Mouse (Mus musculus): ENCODE measurements around the gene Hus1b. TPM values are rescaled to one million over a fixed set of nuclear protein-coding genes. Genes with fewer than 3 reads are reported as not detected.

The Hus1b gene
- total and polyA plus RNA-seq, 2 experiments, result 0.07 to 0.55 TPM

- H3K4me3 ChIP-seq (ENCODE audit: insufficient read depth, low read depth, low read length), result no peak overlapping the region
- no peaks in the 10 kb centered on the region for H3K4me1 ChIP-seq (ENCODE audit: control insufficient read depth, insufficient read depth, low read length)
- no peak overlapping the region for H3K9ac ChIP-seq (ENCODE audit: low read depth, low read length)
- no peak for DNase-seq (ENCODE audit: extremely low read depth, low read depth, low spot score)
- H3K27me3 ChIP-seq (ENCODE audit: control insufficient read depth, insufficient read depth, low read length), result no peaks in the 10 kb centered on the region
- no peak for TF ChIP-seq POLR2A (IDR thresholded peaks at IDR 0.05; ENCODE audit: extremely low read depth, insufficient read depth, low read length)
- no peak for TF ChIP-seq CTCF (IDR thresholded peaks at IDR 0.05; ENCODE audit: low read depth, low read length)
- no peak overlapping the region for H3K27ac ChIP-seq (replicated peaks; ENCODE audit: insufficient read depth, low read depth, low read length)
- peaks cover 8% of the 10 kb centered on the region; the same call in 1 of the 2 replicates for H3K79me2 ChIP-seq (ENCODE audit: control insufficient read depth, insufficient read depth, low read length)
- WGBS, result 95% methylated on average over 9 of the region's 9 CpGs
- no peaks in the 10 kb centered on the region for H3K36me3 ChIP-seq (ENCODE audit: control insufficient read depth, insufficient read depth, low read length)
Observed at GRCm38 (mm10) chr13:30949181-30949580, 1.6 kb upstream of the Hus1b start.

- Histone ChIP-seq H3K4me1 (ENCODE audit: control insufficient read depth, insufficient read depth, low read length) (no peaks in the 10 kb centered on the region), H3K27me3 (ENCODE audit: control insufficient read depth, insufficient read depth, low read length) (no peaks in the 10 kb centered on the region), H3K27ac (replicated peaks; ENCODE audit: insufficient read depth, low read depth, low read length) (no peak overlapping the region), H3K4me3 (ENCODE audit: insufficient read depth, low read depth, low read length) (no peak overlapping the region), H3K79me2 (ENCODE audit: control insufficient read depth, insufficient read depth, low read length) (peaks cover 8% of the 10 kb centered on the region; the same call in 1 of the 2 replicates), H3K36me3 (ENCODE audit: control insufficient read depth, insufficient read depth, low read length) (no peaks in the 10 kb centered on the region), H3K9ac (ENCODE audit: low read depth, low read length) (no peak overlapping the region)
- TF ChIP-seq CTCF (IDR thresholded peaks at IDR 0.05; ENCODE audit: low read depth, low read length) (no peak), POLR2A (IDR thresholded peaks at IDR 0.05; ENCODE audit: extremely low read depth, insufficient read depth, low read length) (no peak)
- no peak for DNase-seq (ENCODE audit: extremely low read depth, low read depth, low spot score)
- WGBS, result 92% methylated on average over 15 of the region's 15 CpGs
Observed at GRCm38 (mm10) chr13:30947129-30947528, 430 bp downstream of the Hus1b start.

DNA sequence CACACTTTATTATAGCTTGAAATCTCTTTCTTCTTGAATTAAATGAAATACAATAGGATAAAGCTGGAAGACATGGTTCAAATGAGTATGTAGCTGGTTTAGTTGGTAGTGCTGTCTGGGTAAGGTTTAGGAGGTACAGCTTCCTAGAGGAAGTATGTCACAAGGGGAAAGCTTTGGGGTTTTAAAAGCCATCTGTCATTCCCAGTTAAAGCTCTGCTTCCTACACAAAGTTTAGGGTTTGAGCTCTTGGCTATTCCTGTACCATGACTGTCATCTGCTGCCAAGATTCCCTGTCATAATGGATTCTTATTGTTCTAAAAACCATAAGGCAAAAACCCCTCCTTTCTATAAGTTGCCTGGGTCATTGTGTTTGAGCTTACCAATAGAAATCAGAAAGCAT is 1.8 kb downstream of the Hus1b start:
- Histone ChIP-seq H3K27ac (replicated peaks; ENCODE audit: insufficient read depth, low read depth, low read length) (no peak overlapping the region), H3K4me1 (ENCODE audit: control insufficient read depth, insufficient read depth, low read length) (no peaks in the 10 kb centered on the region)
- TF ChIP-seq POLR2A (IDR thresholded peaks at IDR 0.05; ENCODE audit: extremely low read depth, insufficient read depth, low read length) (no peak), CTCF (IDR thresholded peaks at IDR 0.05; ENCODE audit: low read depth, low read length) (no peak)

DNA sequence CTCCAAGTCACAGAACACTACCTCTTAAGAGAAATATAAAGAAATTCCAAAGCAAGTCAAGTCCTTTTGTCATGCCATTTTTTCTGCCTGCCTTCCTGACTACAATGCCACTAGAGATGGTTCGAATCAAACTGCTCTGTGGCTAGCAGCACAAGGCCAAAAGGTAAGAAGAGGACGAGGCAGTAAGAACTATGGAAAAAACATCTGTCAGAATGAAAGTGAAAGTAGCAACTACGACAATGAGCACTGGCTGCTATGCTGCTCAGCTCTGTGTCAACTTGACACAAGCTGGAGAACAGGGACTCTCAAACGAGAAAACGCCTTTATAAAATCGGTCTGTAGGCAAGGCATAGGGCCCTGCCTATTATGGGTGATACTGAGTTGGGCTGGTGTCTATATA is 14.6 kb downstream of the Hus1b start:
- Histone ChIP-seq H3K27ac (replicated peaks; ENCODE audit: insufficient read depth, low read depth, low read length) (no peak overlapping the region), H3K79me2 (ENCODE audit: control insufficient read depth, insufficient read depth, low read length) (no peaks in the 10 kb centered on the region; the same call in 1 of the 2 replicates), H3K9ac (ENCODE audit: low read depth, low read length) (no peak overlapping the region), H3K4me1 (ENCODE audit: control insufficient read depth, insufficient read depth, low read length) (no peaks in the 10 kb centered on the region), H3K27me3 (ENCODE audit: control insufficient read depth, insufficient read depth, low read length) (no peaks in the 10 kb centered on the region), H3K4me3 (ENCODE audit: insufficient read depth, low read depth, low read length) (no peak overlapping the region), H3K36me3 (ENCODE audit: control insufficient read depth, insufficient read depth, low read length) (peaks cover 4% of the 10 kb centered on the region)
- TF ChIP-seq CTCF (IDR thresholded peaks at IDR 0.05; ENCODE audit: low read depth, low read length), result no peak
- 70% methylated on average over 6 of the region's 6 CpGs for WGBS
- DNase-seq (ENCODE audit: extremely low read depth, low read depth, low spot score), result peak; percentile 17

More for the DNA sequence above, 1.8 kb downstream of the Hus1b start:
- DNase-seq (ENCODE audit: extremely low read depth, low read depth, low spot score), result no peak
- no peak overlapping the region for H3K9ac ChIP-seq (ENCODE audit: low read depth, low read length)
- H3K36me3 ChIP-seq (ENCODE audit: control insufficient read depth, insufficient read depth, low read length), result no peaks in the 10 kb centered on the region
- H3K27me3 ChIP-seq (ENCODE audit: control insufficient read depth, insufficient read depth, low read length), result no peaks in the 10 kb centered on the region
- no peaks in the 10 kb centered on the region; the same call in 1 of the 2 replicates for H3K79me2 ChIP-seq (ENCODE audit: control insufficient read depth, insufficient read depth, low read length)
- H3K4me3 ChIP-seq (ENCODE audit: insufficient read depth, low read depth, low read length), result no peak overlapping the region

DNA sequence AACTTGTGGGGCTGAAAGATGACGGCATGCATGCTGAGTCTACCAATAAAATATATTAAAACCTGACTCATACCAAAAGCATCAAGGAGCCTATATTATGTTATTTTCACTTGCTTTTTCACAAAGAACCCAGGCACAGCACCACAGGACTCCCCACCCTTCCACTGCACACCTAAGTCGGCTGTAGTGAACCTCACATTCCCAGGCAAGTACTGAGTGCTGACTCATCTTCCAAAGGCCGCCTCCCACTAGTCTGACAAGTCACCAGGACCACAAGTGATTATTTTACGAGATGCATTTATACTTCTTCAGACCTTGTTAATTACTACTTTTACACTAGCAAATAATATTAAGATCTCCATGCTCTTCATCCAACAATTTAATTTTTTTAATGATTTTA is 15.9 kb downstream of the Hus1b start:
- no peak for TF ChIP-seq CTCF (IDR thresholded peaks at IDR 0.05; ENCODE audit: low read depth, low read length)
- TF ChIP-seq POLR2A (IDR thresholded peaks at IDR 0.05; ENCODE audit: extremely low read depth, insufficient read depth, low read length), result no peak
- no peak for DNase-seq (ENCODE audit: extremely low read depth, low read depth, low spot score)
- Histone ChIP-seq H3K27me3 (ENCODE audit: control insufficient read depth, insufficient read depth, low read length) (no peaks in the 10 kb centered on the region), H3K9ac (ENCODE audit: low read depth, low read length) (no peak overlapping the region), H3K79me2 (ENCODE audit: control insufficient read depth, insufficient read depth, low read length) (no peaks in the 10 kb centered on the region; the same call in 1 of the 2 replicates), H3K4me3 (ENCODE audit: insufficient read depth, low read depth, low read length) (no peak overlapping the region), H3K4me1 (ENCODE audit: control insufficient read depth, insufficient read depth, low read length) (no peaks in the 10 kb centered on the region), H3K27ac (replicated peaks; ENCODE audit: insufficient read depth, low read depth, low read length) (no peak overlapping the region), H3K36me3 (ENCODE audit: control insufficient read depth, insufficient read depth, low read length) (peaks cover 7% of the 10 kb centered on the region)
- WGBS, result 88% methylated on average over 4 of the region's 4 CpGs

GRCm38 (mm10) chr13:30929119-30929518 is 18.4 kb downstream of the Hus1b start:
- H3K9ac ChIP-seq (ENCODE audit: low read depth, low read length), result no peak overlapping the region
- no peak for DNase-seq (ENCODE audit: extremely low read depth, low read depth, low spot score)
- no peak for TF ChIP-seq POLR2A (IDR thresholded peaks at IDR 0.05; ENCODE audit: extremely low read depth, insufficient read depth, low read length)
- no peak for TF ChIP-seq CTCF (IDR thresholded peaks at IDR 0.05; ENCODE audit: low read depth, low read length)
- no peak overlapping the region for H3K4me3 ChIP-seq (ENCODE audit: insufficient read depth, low read depth, low read length)
- H3K27me3 ChIP-seq (ENCODE audit: control insufficient read depth, insufficient read depth, low read length), result no peaks in the 10 kb centered on the region
- H3K79me2 ChIP-seq (ENCODE audit: control insufficient read depth, insufficient read depth, low read length), result no peaks in the 10 kb centered on the region
- 93% methylated on average over 2 of the region's 2 CpGs for WGBS
- H3K4me1 ChIP-seq (ENCODE audit: control insufficient read depth, insufficient read depth, low read length), result no peaks in the 10 kb centered on the region
- H3K36me3 ChIP-seq (ENCODE audit: control insufficient read depth, insufficient read depth, low read length), result peaks cover 13% of the 10 kb centered on the region
- no peak overlapping the region for H3K27ac ChIP-seq (replicated peaks; ENCODE audit: insufficient read depth, low read depth, low read length)
